Mouse (Mus musculus) splenic B cell, adult 2 months (primary cell): ENCODE results near the gene Emx2.

ENCODE experiments used
- DNase-seq: peaks from one replicate; pipeline ENCODE4 v3.0.0-alpha.2; 2011; ENCODE audit warnings: low read depth, low spot score
- H3K27me3 ChIP-seq: 2 replicates; pipeline ENCODE4 v1.6.1; 2012; ENCODE audit warnings: mild to moderate bottlenecking, low read length, moderate library complexity, mixed read lengths; ENCODE audit not compliant: control insufficient read depth, poor library complexity, insufficient read depth, severe bottlenecking
- H3K36me3 ChIP-seq: 2 replicates; pipeline ENCODE4 v1.6.1; 2012; ENCODE audit warnings: mild to moderate bottlenecking, low read length, moderate library complexity, mixed read lengths; ENCODE audit not compliant: control insufficient read depth, poor library complexity, insufficient read depth, severe bottlenecking

The Emx2 gene

DNA sequence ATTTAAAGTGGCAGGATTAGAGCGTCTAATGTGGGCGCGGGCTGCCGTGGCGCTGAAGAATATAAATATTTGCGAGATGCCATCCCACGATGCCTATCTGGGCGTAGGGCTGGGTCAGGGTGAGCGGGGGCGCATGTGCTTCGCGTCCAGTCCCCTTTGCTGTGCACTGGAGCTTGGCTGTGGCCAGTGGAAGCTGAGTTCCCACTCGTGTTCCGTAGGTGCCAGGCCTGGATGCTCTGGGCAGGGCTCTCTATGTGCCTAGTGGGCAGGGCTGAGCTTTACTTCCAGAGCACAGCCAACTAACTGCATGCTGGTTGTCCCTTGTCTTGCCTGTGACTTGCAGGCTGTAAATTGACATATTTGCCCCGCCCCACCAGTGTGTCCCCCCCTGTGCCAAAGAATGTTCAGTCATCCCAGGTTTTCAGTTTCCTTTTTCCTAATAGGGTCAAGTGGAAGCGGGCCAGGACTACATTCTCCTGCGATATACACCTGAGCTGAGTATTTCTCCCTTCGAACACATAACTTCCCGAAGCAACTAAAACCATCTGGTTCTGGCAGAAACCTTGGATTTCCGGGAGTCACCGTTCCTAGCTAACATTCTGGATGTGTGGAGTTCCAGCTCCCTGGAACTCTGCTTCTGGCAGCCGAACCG, 9.4 kb downstream of the Emx2 start:
- Histone ChIP-seq H3K36me3 (no peaks in the 10 kb centered on the region), H3K27me3 (no peaks in the 10 kb centered on the region)
- no peak for DNase-seq

DNA sequence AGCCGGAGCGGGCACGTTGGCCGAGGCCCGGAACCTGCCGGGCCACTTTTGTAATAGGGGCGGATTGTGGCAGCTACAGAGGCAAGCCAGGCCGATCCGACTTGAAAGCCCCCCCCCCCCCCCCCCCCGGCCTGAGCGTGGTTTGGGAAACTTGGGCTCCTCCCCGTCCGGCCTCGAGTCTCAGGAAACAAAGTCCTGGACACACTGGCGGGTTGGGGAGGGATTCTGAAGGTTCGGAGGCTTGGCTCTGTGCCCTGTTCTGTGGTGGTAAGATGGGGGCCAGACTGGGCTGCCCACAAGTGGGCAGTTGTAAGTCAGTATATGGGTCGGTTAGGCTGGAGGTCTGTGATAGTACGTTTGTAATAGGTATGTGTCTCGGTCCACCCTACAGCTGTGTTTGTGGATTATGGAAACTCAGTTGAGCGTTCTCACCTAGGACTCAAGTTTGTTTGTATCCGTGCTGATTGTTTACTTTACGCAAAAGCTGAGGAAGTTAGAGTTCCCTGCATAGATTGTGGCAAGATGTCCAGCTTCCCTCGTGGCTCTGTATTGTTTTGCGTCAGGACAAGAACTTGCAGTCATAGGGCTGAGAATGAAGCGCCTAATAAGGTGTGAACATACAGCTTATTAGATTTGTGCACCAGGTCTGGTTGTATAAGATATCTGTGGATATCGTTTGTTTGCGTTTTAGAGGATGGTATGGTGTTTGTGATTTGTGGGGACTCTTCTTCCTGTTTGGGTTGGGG, 10.1 kb downstream of the Emx2 start:
- Histone ChIP-seq H3K36me3 (no peaks in the 10 kb centered on the region), H3K27me3 (no peaks in the 10 kb centered on the region)
- DNase-seq: no peak

GRCm38 (mm10) chr19:59469035-59469949, 11.1 kb downstream of the Emx2 start:
- Histone ChIP-seq H3K36me3 (no peaks in the 10 kb centered on the region), H3K27me3 (no peaks in the 10 kb centered on the region)
- DNase-seq: no peak

- no peak for DNase-seq
- Histone ChIP-seq H3K27me3 (no peaks in the 10 kb centered on the region), H3K36me3 (no peaks in the 10 kb centered on the region)
Measured at GRCm38 (mm10) chr19:59470074-59470630, 12.0 kb downstream of the Emx2 start.

- no peak for DNase-seq
- Histone ChIP-seq H3K36me3 (no peaks in the 10 kb centered on the region), H3K27me3 (no peaks in the 10 kb centered on the region)
Measured at GRCm38 (mm10) chr19:59470913-59471312, 12.7 kb downstream of the Emx2 start.

- no peak for DNase-seq
- H3K27me3 ChIP-seq: no peaks in the 10 kb centered on the region; the same call in 1 of the 2 replicates
- H3K36me3 ChIP-seq: no peaks in the 10 kb centered on the region
Measured at GRCm38 (mm10) chr19:59472844-59473243, 14.7 kb downstream of the Emx2 start.

GRCm38 (mm10) chr19:59479912-59480311, 21.7 kb downstream of the Emx2 start:
- H3K27me3 ChIP-seq: no peaks in the 10 kb centered on the region; the same call in 1 of the 2 replicates

DNA sequence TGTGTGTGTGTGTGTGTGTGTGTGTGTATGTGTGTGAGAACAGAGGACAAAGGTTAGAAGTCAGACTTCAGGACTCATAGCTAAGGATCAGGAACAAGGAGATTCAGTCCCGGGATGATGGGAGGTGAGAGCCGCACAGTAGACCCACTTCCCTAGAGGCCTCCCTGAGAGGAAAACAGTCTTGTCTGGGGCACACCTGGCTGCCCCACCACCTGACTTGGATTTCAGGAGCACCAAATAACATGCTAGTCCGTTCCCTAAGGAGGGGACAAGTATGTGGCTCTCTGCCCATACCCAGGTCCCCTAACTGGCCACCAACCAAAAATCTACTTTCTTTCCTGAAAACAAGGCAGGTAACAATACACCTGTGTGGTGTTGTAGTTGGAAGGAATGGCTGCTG, 22.4 kb downstream of the Emx2 start:
- DNase-seq: no peak
- no peaks in the 10 kb centered on the region for H3K36me3 ChIP-seq
- no peaks in the 10 kb centered on the region; the same call in 1 of the 2 replicates for H3K27me3 ChIP-seq

More at GRCm38 (mm10) chr19:59479912-59480311, 21.7 kb downstream of the Emx2 start:
- no peak for DNase-seq
- H3K36me3 ChIP-seq: no peaks in the 10 kb centered on the region

DNA sequence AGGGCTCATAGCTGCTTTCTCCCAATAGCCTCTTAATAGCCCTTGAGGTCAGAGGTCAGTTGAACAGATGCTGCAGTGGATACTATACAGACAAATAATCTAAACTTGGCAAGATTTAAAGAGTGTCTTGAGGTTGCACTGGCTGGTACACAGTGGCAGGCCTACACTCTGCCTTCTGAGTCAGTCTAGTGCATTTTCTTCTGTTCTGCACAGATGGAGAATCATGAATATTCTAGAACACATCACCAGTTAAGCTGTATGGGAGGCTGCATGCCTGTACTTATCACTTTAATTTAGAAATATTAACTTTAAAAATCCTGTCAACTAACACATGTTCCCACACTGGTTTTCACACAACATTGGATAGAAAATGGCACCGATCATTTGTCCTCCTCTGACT, 34.1 kb downstream of the Emx2 start:
- Histone ChIP-seq H3K27me3 (no peaks in the 10 kb centered on the region), H3K36me3 (no peaks in the 10 kb centered on the region)
- no peak for DNase-seq

GRCm38 (mm10) chr19:59496832-59497231, 38.7 kb downstream of the Emx2 start:
- no peak for DNase-seq
- H3K27me3 ChIP-seq: no peaks in the 10 kb centered on the region
- no peaks in the 10 kb centered on the region for H3K36me3 ChIP-seq

DNA sequence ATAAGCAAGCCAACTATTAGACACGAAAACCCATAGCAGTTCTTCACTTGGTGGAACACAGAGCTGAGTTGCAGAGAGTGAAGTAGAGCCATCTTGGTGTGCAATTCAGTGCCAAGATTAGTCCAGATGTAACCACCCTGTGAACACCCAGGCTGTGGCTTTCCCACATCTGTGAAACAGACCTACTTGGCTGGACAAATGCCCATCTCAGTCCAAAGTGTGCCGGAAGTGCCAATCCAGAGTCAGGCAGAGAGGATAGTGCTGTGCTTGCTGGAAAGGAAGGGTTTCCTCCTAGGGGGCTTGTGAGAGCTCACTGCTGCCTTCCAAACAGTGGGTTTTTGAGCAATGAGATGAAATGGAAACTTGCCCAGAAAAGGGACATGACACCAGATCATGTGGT, 50.7 kb downstream of the Emx2 start:
- Histone ChIP-seq H3K36me3 (no peaks in the 10 kb centered on the region), H3K27me3 (no peaks in the 10 kb centered on the region)
- DNase-seq: no peak

DNA sequence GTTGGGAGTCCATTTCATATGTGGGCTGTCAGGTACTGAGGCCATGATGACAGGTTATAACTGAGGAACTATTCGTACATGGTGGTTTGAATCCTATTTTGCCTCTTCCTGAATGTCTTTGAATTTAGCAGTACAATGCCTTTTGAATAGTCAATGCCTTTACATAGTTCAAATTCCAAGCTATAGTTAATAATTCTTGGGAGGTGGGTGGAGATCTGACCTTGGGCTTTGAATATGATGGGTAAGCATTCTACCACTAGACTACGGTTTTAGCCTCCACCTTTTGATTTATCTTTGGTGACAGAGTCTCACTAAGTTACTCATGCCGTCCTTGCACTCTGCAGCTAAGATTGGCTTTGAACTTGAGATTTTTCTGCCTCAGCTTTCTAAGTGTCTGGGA, 55.0 kb downstream of the Emx2 start:
- Histone ChIP-seq H3K27me3 (no peaks in the 10 kb centered on the region), H3K36me3 (no peaks in the 10 kb centered on the region)
- no peak for DNase-seq
